Mouse (Mus musculus) gastrocnemius, adult 18-20 months (tissue): ENCODE results near the gene Gpx7. TPM values are rescaled to one million over a fixed set of nuclear protein-coding genes. Genes with fewer than 3 reads are reported as not detected.
"Not testable (repeated sequence)": the region's sequence is repeated elsewhere in the genome, so short reads cannot be mapped to it uniquely, and the experiment has no call there.

ENCODE experiments used
- DNase-seq: peaks from one replicate; pipeline ENCODE4 v3.0.0; 2021; ENCODE audit warnings: low spot score
- total RNA-seq, 2 experiments: library from RNA; stranded (reverse); gene quantifications; 2 replicates each; pipeline ENCODE4 v1.2.3; 2021

Gene Gpx7
- total RNA-seq, 2 experiments from 2014 or later: 4.3 to 6.9 TPM

GRCm38 (mm10) chr4:108392558-108392957 lies 14.2 kb downstream of the Gpx7 start:
- DNase-seq: no peak

- DNase-seq: no peak
These were observed 15.6 kb downstream of the Gpx7 start for GRCm38 (mm10) chr4:108391124-108391523.

GRCm38 (mm10) chr4:108388741-108389140 lies 18.0 kb downstream of the Gpx7 start:
- DNase-seq: no peak

- DNase-seq: peak; percentile 62
These were observed 19.0 kb downstream of the Gpx7 start for GRCm38 (mm10) chr4:108387681-108388253.

DNA sequence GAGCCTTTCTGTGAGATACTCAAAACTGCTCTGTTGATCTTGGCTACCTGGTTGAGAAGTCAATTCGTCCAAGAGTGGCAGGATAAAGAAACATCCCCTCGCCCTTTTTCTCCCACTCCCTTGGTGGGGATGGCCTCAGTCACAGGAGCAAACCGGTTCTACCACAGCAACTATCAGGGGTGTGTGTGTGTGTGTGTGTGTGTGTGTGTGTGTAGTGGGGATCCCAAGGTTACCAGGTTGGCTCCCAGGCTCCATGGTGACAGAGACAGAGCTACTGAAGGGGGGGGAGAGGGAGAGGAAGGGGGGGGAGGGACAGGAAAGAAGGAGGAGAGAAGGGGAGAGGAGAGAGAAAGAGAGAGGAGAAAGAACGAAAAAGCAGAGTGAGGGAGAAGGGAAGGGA lies 19.7 kb downstream of the Gpx7 start:
- no peak for DNase-seq

DNA sequence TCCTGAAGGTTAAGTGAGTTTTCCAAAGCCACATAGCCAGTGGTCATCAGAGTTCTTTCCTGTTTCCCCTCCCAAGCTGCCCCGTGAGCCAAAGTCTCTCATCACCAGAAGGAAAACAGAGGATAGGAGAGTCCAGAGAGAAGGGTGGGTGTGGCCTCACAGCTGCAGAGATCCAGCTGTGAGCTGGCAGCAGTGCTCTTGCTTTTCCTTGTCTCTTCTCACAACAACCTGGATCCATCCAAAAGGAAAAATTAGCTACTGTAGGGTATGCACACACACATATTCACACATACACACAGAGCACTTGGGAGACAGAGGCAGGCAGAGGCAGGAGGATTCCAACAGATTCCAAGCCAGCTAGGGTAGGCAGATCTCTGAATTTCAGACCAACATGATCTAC lies 20.7 kb downstream of the Gpx7 start:
- DNase-seq: peak; percentile 12

- no peak for DNase-seq
These were observed 23.5 kb downstream of the Gpx7 start, which contains the start of gene Shisal2a for GRCm38 (mm10) chr4:108383183-108383714. Gene Shisal2a, minus strand, starts transcription at chr4:108383349.

DNA sequence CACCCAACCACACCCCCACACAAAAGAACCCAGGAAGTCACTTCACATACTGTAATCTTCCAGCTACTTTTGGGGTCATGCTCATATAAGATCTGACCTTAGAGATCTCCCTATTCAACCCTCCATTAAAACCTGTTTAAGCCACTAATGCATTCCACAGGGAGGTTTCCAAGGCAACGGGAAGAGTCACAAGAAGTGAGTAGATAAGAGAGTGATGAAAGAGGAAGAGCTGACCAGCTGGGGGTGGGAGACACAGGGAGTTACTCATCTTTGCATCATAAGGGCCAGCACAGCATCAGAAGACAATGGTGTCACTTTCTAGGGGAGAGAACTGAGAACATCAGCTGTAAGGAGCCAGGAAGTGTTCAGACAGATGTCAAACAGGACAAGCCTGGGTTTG lies 26.6 kb downstream of the Gpx7 start:
- no peak for DNase-seq

GRCm38 (mm10) chr4:108379476-108379875 lies 27.3 kb downstream of the Gpx7 start:
- no peak for DNase-seq

- no peak for DNase-seq
These were observed 34.6 kb downstream of the Gpx7 start for GRCm38 (mm10) chr4:108372166-108372565.

GRCm38 (mm10) chr4:108371421-108371820 lies 35.3 kb downstream of the Gpx7 start:
- no peak for DNase-seq

GRCm38 (mm10) chr4:108370409-108370808 lies 36.4 kb downstream of the Gpx7 start:
- no peak for DNase-seq

GRCm38 (mm10) chr4:108369254-108369653 lies 37.5 kb downstream of the Gpx7 start:
- DNase-seq: no peak

DNA sequence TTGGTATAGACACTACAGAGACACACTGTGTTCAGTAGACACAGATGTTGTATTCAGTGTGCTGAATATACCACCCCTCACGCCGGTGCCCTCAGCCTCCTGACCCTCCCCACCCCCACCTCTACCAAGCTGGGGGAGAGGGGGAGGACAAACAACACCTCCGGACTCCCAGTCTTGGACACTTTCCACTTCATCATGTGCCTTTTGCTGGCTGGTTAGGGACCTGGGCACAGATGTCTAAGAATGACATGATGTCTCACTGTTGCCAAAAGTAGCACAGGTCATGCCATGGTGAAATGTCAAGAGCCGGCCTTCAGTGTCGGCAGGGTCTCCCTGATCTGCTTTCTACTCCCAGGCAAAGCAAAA lies 42.7 kb downstream of the Gpx7 start:
- DNase-seq: peak; percentile 72

GRCm38 (mm10) chr4:108363355-108364110 lies 43.2 kb downstream of the Gpx7 start:
- DNase-seq: no peak

- DNase-seq: no peak
These were observed 44.2 kb downstream of the Gpx7 start for GRCm38 (mm10) chr4:108362321-108363261.

GRCm38 (mm10) chr4:108360136-108361055 lies 46.4 kb downstream of the Gpx7 start:
- DNase-seq: no peak

GRCm38 (mm10) chr4:108358498-108358897 lies 48.3 kb downstream of the Gpx7 start:
- DNase-seq: no peak

- DNase-seq: no peak
These were observed 49.3 kb downstream of the Gpx7 start for GRCm38 (mm10) chr4:108357458-108357857.

DNA sequence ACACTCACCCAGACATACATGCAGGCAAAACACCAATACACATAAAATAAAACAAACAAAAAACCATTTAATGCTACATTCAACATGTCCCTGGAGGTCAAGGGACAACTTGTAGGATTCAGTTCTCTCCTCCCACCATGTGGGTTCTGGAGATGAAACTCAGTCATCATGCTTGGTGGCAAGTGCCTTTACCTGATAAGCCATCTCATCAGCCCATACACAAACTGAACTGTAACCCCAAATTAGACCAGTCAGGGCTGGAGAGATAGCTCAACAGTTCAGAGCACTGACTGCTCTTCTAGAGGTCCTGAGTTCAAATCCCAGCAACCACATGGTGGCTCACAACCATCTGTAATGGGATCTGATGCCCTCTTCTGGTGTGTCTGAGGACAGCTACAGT lies 53.2 kb downstream of the Gpx7 start:
- DNase-seq: not testable (repeated sequence)

DNA sequence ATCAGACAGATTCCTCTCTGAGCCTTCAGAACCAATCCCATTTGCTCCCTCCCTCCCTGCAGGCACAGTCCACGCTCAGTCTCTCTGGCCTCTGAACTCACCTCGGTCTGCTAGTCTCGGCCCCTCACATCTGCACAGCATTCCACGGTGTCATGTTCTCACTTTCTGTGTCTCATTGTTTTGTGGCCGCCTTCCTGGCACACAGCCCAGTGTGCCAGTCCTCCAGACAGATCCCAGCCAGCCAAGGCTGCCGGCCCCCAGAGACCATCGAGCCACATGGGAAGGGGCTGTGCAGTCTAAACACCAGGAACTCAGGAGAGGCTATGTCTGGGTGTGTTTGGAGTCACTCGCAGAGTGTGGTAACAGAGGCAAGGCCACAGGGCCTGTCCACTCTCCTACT lies 55.9 kb downstream of the Gpx7 start:
- DNase-seq: no peak
